Mouse (Mus musculus) kidney, embryonic 15.5 days (tissue): ENCODE data around the gene Tox3. TPM values are rescaled to one million over a fixed set of nuclear protein-coding genes. Genes with fewer than 3 reads are reported as not detected.

Experiments
- ATAC-seq: fragments of 200-750 bp; cut with Nextera tagmentation; replicated peaks from 2 replicates; pipeline ENCODE4 v1.8.0; 2017; ENCODE audit warnings: moderate TSS enrichment; ENCODE audit not compliant: low FRiP score
- H3K27ac ChIP-seq: fragments of 300-500 bp; sonication (generic); 2 replicates; pipeline ENCODE4 v1.5.1; 2015; ENCODE audit warnings: mild to moderate bottlenecking, inconsistent platforms
- H3K27me3 ChIP-seq: fragments of 300-500 bp; sonication (generic); 2 replicates; pipeline ENCODE4 v1.6.1; 2015; ENCODE audit warnings: inconsistent platforms
- H3K36me3 ChIP-seq: fragments of 300-500 bp; sonication (generic); 2 replicates; pipeline ENCODE4 v1.6.1; 2015; ENCODE audit warnings: inconsistent platforms
- H3K4me1 ChIP-seq: fragments of 300-500 bp; sonication (generic); 2 replicates; pipeline ENCODE4 v1.6.1; 2015; ENCODE audit warnings: inconsistent platforms
- H3K4me2 ChIP-seq: fragments of 300-500 bp; sonication (generic); 2 replicates; pipeline ENCODE4 v1.6.1; 2015; ENCODE audit warnings: moderate library complexity, mild to moderate bottlenecking, inconsistent platforms
- H3K4me3 ChIP-seq: fragments of 300-500 bp; sonication (generic); replicated peaks from 2 replicates; pipeline ENCODE4 v1.5.1; 2015; ENCODE audit warnings: mild to moderate bottlenecking, inconsistent platforms
- H3K9ac ChIP-seq: fragments of 300-500 bp; sonication (generic); 2 replicates; pipeline ENCODE4 v1.6.1; 2015; ENCODE audit warnings: mild to moderate bottlenecking, inconsistent platforms
- H3K9me3 ChIP-seq: fragments of 300-500 bp; sonication (generic); replicated peaks from 2 replicates; pipeline ENCODE4 v1.6.1; 2016; ENCODE audit warnings: inconsistent platforms
- WGBS: fragments of 180-500 bp; shearing (Covaris S2); methylation state at CpG from one replicate; pipeline ENCODE4 v1.1.7; 2015; ENCODE audit warnings: mixed read lengths; 5-methylcytosine and 5-hydroxymethylcytosine counted together
- polyA plus RNA-seq: library from polyadenylated mRNA; unstranded; fragments of >200 nt; fragmentation: Nextera tagmentation; extraction: Ambion mirVana; gene quantifications from 2 replicates; pipeline ENCODE4 v1.2.1, GENCODE M21; 2015

Gene Tox3
- polyA plus RNA-seq, 1 experiment from 2014 or later: 10.7 TPM

- no peak for ATAC-seq
- Histone ChIP-seq H3K4me3 (no peak overlapping the region), H3K4me2 (no peak overlapping the region), H3K36me3 (peaks cover 12% of the 10 kb centered on the region; the same call in 1 of the 2 replicates), H3K27ac (no peak overlapping the region), H3K9ac (no peak overlapping the region), H3K9me3 (no peaks in the 10 kb centered on the region), H3K27me3 (no peaks in the 10 kb centered on the region), H3K4me1 (no peaks in the 10 kb centered on the region)
- 89% methylated on average over 7 of the region's 7 CpGs for WGBS
Measured at GRCm38 (mm10) chr8:90314312-90314711, 33.8 kb downstream of the Tox3 start.

GRCm38 (mm10) chr8:90302951-90303350 is 45.2 kb downstream of the Tox3 start:
- H3K4me2 ChIP-seq: no peak overlapping the region
- H3K27ac ChIP-seq: no peak overlapping the region

GRCm38 (mm10) chr8:90302252-90302651 is 45.9 kb downstream of the Tox3 start:
- peak; percentile 90 for ATAC-seq
- 41% methylated on average over 5 of the region's 5 CpGs for WGBS
- Histone ChIP-seq H3K27me3 (no peaks in the 10 kb centered on the region), H3K9me3 (peaks cover 8% of the 10 kb centered on the region), H3K9ac (no peak overlapping the region), H3K4me2 (no peak overlapping the region), H3K4me1 (peaks cover 21% of the 10 kb centered on the region), H3K36me3 (no peaks in the 10 kb centered on the region; the same call in 1 of the 2 replicates), H3K4me3 (no peak overlapping the region), H3K27ac (peak overlapping the region; percentile 59)

More at GRCm38 (mm10) chr8:90302951-90303350, 45.2 kb downstream of the Tox3 start:
- Histone ChIP-seq H3K4me3 (no peak overlapping the region), H3K27me3 (no peaks in the 10 kb centered on the region), H3K4me1 (peaks cover 21% of the 10 kb centered on the region), H3K36me3 (no peaks in the 10 kb centered on the region; the same call in 1 of the 2 replicates), H3K9ac (no peak overlapping the region), H3K9me3 (peaks cover 8% of the 10 kb centered on the region)
- ATAC-seq: no peak; the same call in 1 of the 2 replicates
- 52% methylated on average over 12 of the region's 12 CpGs for WGBS

- peaks cover 5% of the 10 kb centered on the region for H3K9me3 ChIP-seq
- no peaks in the 10 kb centered on the region; the same call in 1 of the 2 replicates for H3K36me3 ChIP-seq
- no peak overlapping the region for H3K9ac ChIP-seq
- peaks cover 21% of the 10 kb centered on the region for H3K4me1 ChIP-seq
- no peaks in the 10 kb centered on the region for H3K27me3 ChIP-seq
- H3K27ac ChIP-seq: peak overlapping the region; percentile 56
- no peak overlapping the region for H3K4me2 ChIP-seq
- no peak overlapping the region for H3K4me3 ChIP-seq
- 63% methylated on average over 5 of the region's 5 CpGs for WGBS
- ATAC-seq: no peak
Measured at GRCm38 (mm10) chr8:90301543-90301942, 46.6 kb downstream of the Tox3 start.

GRCm38 (mm10) chr8:90300973-90301372 is 47.2 kb downstream of the Tox3 start:
- ATAC-seq: no peak

GRCm38 (mm10) chr8:90294061-90294460 is 54.1 kb downstream of the Tox3 start:
- WGBS: 83% methylated on average over 3 of the region's 3 CpGs
- H3K4me3 ChIP-seq: no peak overlapping the region
- H3K4me2 ChIP-seq: no peak overlapping the region
- no peaks in the 10 kb centered on the region for H3K9me3 ChIP-seq
- H3K36me3 ChIP-seq: no peaks in the 10 kb centered on the region
- H3K9ac ChIP-seq: no peak overlapping the region
- no peaks in the 10 kb centered on the region for H3K27me3 ChIP-seq
- no peak for ATAC-seq
- H3K27ac ChIP-seq: no peak overlapping the region
- H3K4me1 ChIP-seq: 0 out of 2 replicates have a peak, but pooled peaks cover 2% of the 10 kb centered on the region

More at GRCm38 (mm10) chr8:90300973-90301372, 47.2 kb downstream of the Tox3 start:
- Histone ChIP-seq H3K27ac (no peak overlapping the region), H3K9me3 (no peaks in the 10 kb centered on the region), H3K4me2 (no peak overlapping the region), H3K4me3 (no peak overlapping the region), H3K9ac (no peak overlapping the region), H3K27me3 (no peaks in the 10 kb centered on the region), H3K36me3 (no peaks in the 10 kb centered on the region), H3K4me1 (peaks cover 21% of the 10 kb centered on the region)
- 57% methylated on average over 2 of the region's 2 CpGs for WGBS

- Histone ChIP-seq H3K36me3 (no peaks in the 10 kb centered on the region), H3K4me1 (0 out of 2 replicates have a peak, but pooled peaks cover 2% of the 10 kb centered on the region), H3K27me3 (no peaks in the 10 kb centered on the region), H3K9ac (no peak overlapping the region), H3K9me3 (no peaks in the 10 kb centered on the region), H3K27ac (no peak overlapping the region), H3K4me3 (no peak overlapping the region), H3K4me2 (no peak overlapping the region)
- no peak for ATAC-seq
- WGBS: 81% methylated on average over 6 of the region's 6 CpGs
Measured at GRCm38 (mm10) chr8:90290811-90291210, 57.3 kb downstream of the Tox3 start.

- WGBS: 65% methylated on average over 9 of the region's 9 CpGs
- no peaks in the 10 kb centered on the region for H3K36me3 ChIP-seq
Measured at GRCm38 (mm10) chr8:90276722-90277121, 71.4 kb downstream of the Tox3 start.

GRCm38 (mm10) chr8:90273182-90273581 is 75.0 kb downstream of the Tox3 start:
- H3K9me3 ChIP-seq: no peaks in the 10 kb centered on the region
- H3K27ac ChIP-seq: no peak overlapping the region
- H3K9ac ChIP-seq: no peak overlapping the region
- no peak overlapping the region for H3K4me2 ChIP-seq
- 59% methylated on average over 7 of the region's 7 CpGs for WGBS
- peaks cover 7% of the 10 kb centered on the region; the same call in 1 of the 2 replicates for H3K36me3 ChIP-seq
- no peaks in the 10 kb centered on the region for H3K4me1 ChIP-seq
- H3K27me3 ChIP-seq: no peaks in the 10 kb centered on the region
- H3K4me3 ChIP-seq: no peak overlapping the region
- ATAC-seq: no peak

More at GRCm38 (mm10) chr8:90276722-90277121, 71.4 kb downstream of the Tox3 start:
- Histone ChIP-seq H3K4me3 (no peak overlapping the region), H3K4me1 (no peaks in the 10 kb centered on the region), H3K4me2 (no peak overlapping the region), H3K9ac (no peak overlapping the region), H3K9me3 (no peaks in the 10 kb centered on the region), H3K27me3 (no peaks in the 10 kb centered on the region), H3K27ac (no peak overlapping the region)
- ATAC-seq: no peak

GRCm38 (mm10) chr8:90271920-90272319 is 76.2 kb downstream of the Tox3 start:
- 93% methylated on average over 10 of the region's 10 CpGs for WGBS
- Histone ChIP-seq H3K36me3 (peaks cover 7% of the 10 kb centered on the region; the same call in 1 of the 2 replicates), H3K4me3 (no peak overlapping the region), H3K4me1 (no peaks in the 10 kb centered on the region), H3K4me2 (no peak overlapping the region), H3K27me3 (no peaks in the 10 kb centered on the region), H3K27ac (no peak overlapping the region), H3K9ac (no peak overlapping the region), H3K9me3 (no peaks in the 10 kb centered on the region)
- no peak for ATAC-seq

GRCm38 (mm10) chr8:90267698-90268256 is 80.4 kb downstream of the Tox3 start:
- ATAC-seq: no peak
- Histone ChIP-seq H3K4me1 (no peaks in the 10 kb centered on the region), H3K36me3 (peaks cover 7% of the 10 kb centered on the region), H3K9ac (no peak overlapping the region), H3K27me3 (no peaks in the 10 kb centered on the region), H3K9me3 (no peaks in the 10 kb centered on the region), H3K4me2 (no peak overlapping the region), H3K4me3 (no peak overlapping the region), H3K27ac (no peak overlapping the region)
- 60% methylated on average over 12 of the region's 12 CpGs for WGBS

- Histone ChIP-seq H3K4me1 (no peaks in the 10 kb centered on the region), H3K4me2 (no peak overlapping the region), H3K9me3 (no peaks in the 10 kb centered on the region), H3K4me3 (no peak overlapping the region), H3K27ac (no peak overlapping the region), H3K9ac (no peak overlapping the region), H3K36me3 (peaks cover 7% of the 10 kb centered on the region), H3K27me3 (no peaks in the 10 kb centered on the region)
- ATAC-seq: no peak
- 88% methylated on average over 3 of the region's 3 CpGs for WGBS
Measured at GRCm38 (mm10) chr8:90266986-90267385, 81.2 kb downstream of the Tox3 start.

- no peak overlapping the region for H3K9ac ChIP-seq
- ATAC-seq: no peak
Measured at GRCm38 (mm10) chr8:90266239-90266638, 81.9 kb downstream of the Tox3 start.

More at GRCm38 (mm10) chr8:90266239-90266638, 81.9 kb downstream of the Tox3 start:
- H3K9me3 ChIP-seq: no peaks in the 10 kb centered on the region
- H3K4me3 ChIP-seq: no peak overlapping the region
- H3K27ac ChIP-seq: no peak overlapping the region
- peaks cover 7% of the 10 kb centered on the region for H3K36me3 ChIP-seq
- H3K4me2 ChIP-seq: no peak overlapping the region
- no peaks in the 10 kb centered on the region for H3K4me1 ChIP-seq
- H3K27me3 ChIP-seq: no peaks in the 10 kb centered on the region
- WGBS: 73% methylated on average over 8 of the region's 8 CpGs
